Mouse (Mus musculus) hematopoietic multipotent progenitor cell, adult 10-12 weeks (in vitro differentiated cells): ENCODE data around the gene Scaf1. TPM values are rescaled to one million over a fixed set of nuclear protein-coding genes. Genes with fewer than 3 reads are reported as not detected.

Experiments used
- polyA plus RNA-seq: library from polyadenylated mRNA; stranded (reverse); fragments of >175 nt; gene quantifications from 2 replicates; pipeline ENCODE4 v1.2.3, GENCODE M21; 2012; ENCODE audit warnings: low replicate concordance

Scaf1 gene
- polyA plus RNA-seq = 147 and 361 TPM in 2 replicates

GRCm38 (mm10) chr7:45015957-45016612, at the start of gene Scaf1:
Scaf1 (minus strand) TSS chr7:45016363.

GRCm38 (mm10) chr7:45062239-45062835, 46.2 kb upstream of the Scaf1 start, which contains the start of the genes Nosip and Prrg2:
Nosip (plus strand) TSS chr7:45062429.
Prrg2 (minus strand) TSS chr7:45062677.

GRCm38 (mm10) chr7:45052862-45053116, 36.6 kb upstream of the Scaf1 start, which contains the start of gene Prr12:
Prr12 (minus strand) TSS chr7:45052881.

GRCm38 (mm10) chr7:45017242-45018061, 1.3 kb upstream of the Scaf1 start, which contains the start of gene Rras:
Rras (plus strand) TSS chr7:45017961.

GRCm38 (mm10) chr7:44998501-44998955, 17.6 kb downstream of the Scaf1 start, which contains the start of gene Bcl2l12:
Bcl2l12 (minus strand) TSS chr7:44998712.

GRCm38 (mm10) chr7:44997231-44997939, 18.8 kb downstream of the Scaf1 start, which contains the start of gene Irf3:
Irf3 (plus strand) TSS chr7:44997648.

GRCm38 (mm10) chr7:44986192-44986878, 29.8 kb downstream of the Scaf1 start, which contains the start of gene Prmt1:
Prmt1 (minus strand) TSS chr7:44986568.

GRCm38 (mm10) chr7:44974383-44975116, 41.6 kb downstream of the Scaf1 start, which contains the start of gene Cpt1c:
Cpt1c (minus strand) TSS chr7:44974851.

Other genes with a start within 250 kb of the Scaf1 start
- 31.2 and 81.5 TPM in 2 replicates for gene Nup62, start 200.3 kb downstream of the Scaf1 start, polyA plus RNA-seq
- 150 and 240 TPM in 2 replicates for gene Il4i1, start 200.0 kb downstream of the Scaf1 start, polyA plus RNA-seq
- gene Atf5, start 199.7 kb downstream of the Scaf1 start, polyA plus RNA-seq = 25.4 and 45.2 TPM in 2 replicates
- gene Akt1s1, start 167.4 kb downstream of the Scaf1 start, polyA plus RNA-seq = 167 and 687 TPM in 2 replicates
- 121 and 132 TPM in 2 replicates for gene Tbc1d17, start 167.3 kb downstream of the Scaf1 start, polyA plus RNA-seq
- gene Pnkp, start 159.2 kb downstream of the Scaf1 start, polyA plus RNA-seq = 55.0 and 91.1 TPM in 2 replicates
- 42.0 and 70.4 TPM in 2 replicates for gene Ptov1, start 146.6 kb downstream of the Scaf1 start, polyA plus RNA-seq
- gene Med25, start 123.7 kb downstream of the Scaf1 start, polyA plus RNA-seq = 195 and 493 TPM in 2 replicates
- gene Fuz, start 120.3 kb downstream of the Scaf1 start, polyA plus RNA-seq = 68.5 and 164 TPM in 2 replicates
- gene Ap2a1, start 86.9 kb downstream of the Scaf1 start, polyA plus RNA-seq = 86.3 and 94.0 TPM in 2 replicates
- gene Tsks, start 73.2 kb downstream of the Scaf1 start, polyA plus RNA-seq = 0.29 TPM in 1 of 2 replicates, not detected in the other
- gene Cpt1c, start 41.5 kb downstream of the Scaf1 start, polyA plus RNA-seq = 0.16 and 0.33 TPM in 2 replicates
- 20.1 and 51.4 TPM in 2 replicates for gene Prmt1, start 29.8 kb downstream of the Scaf1 start, polyA plus RNA-seq
- 121 and 237 TPM in 2 replicates for gene Irf3, start 18.7 kb downstream of the Scaf1 start, polyA plus RNA-seq
- 98.8 and 137 TPM in 2 replicates for gene Bcl2l12, start 17.7 kb downstream of the Scaf1 start, polyA plus RNA-seq
- gene Rras, start 1.6 kb upstream of the Scaf1 start, polyA plus RNA-seq = 20.4 and 47.3 TPM in 2 replicates
- 91.8 and 211 TPM in 2 replicates for gene Prr12, start 36.5 kb upstream of the Scaf1 start, polyA plus RNA-seq
- 110 and 117 TPM in 2 replicates for gene Nosip, start 46.1 kb upstream of the Scaf1 start, polyA plus RNA-seq
- 21.9 and 40.2 TPM in 2 replicates for gene Prrg2, start 46.3 kb upstream of the Scaf1 start, polyA plus RNA-seq
- gene Rcn3, start 75.9 kb upstream of the Scaf1 start, polyA plus RNA-seq = 45.4 and 68.2 TPM in 2 replicates
- gene Fcgrt, start 87.5 kb upstream of the Scaf1 start, polyA plus RNA-seq = 210 and 322 TPM in 2 replicates
- gene Rps11, start 108.1 kb upstream of the Scaf1 start, polyA plus RNA-seq = 79.7 and 146 TPM in 2 replicates
- 6,038 and 6,758 TPM in 2 replicates for gene Rpl13a, start 112.4 kb upstream of the Scaf1 start, polyA plus RNA-seq
- 0.59 and 3.0 TPM in 2 replicates for gene Gm45713, start 119.9 kb upstream of the Scaf1 start, polyA plus RNA-seq
- 106 and 107 TPM in 2 replicates for gene Flt3l, start 120.1 kb upstream of the Scaf1 start, polyA plus RNA-seq
- gene Pih1d1, start 137.9 kb upstream of the Scaf1 start, polyA plus RNA-seq = 35.7 and 44.2 TPM in 2 replicates
- gene Aldh16a1, start 138.2 kb upstream of the Scaf1 start, polyA plus RNA-seq = 98.2 and 154 TPM in 2 replicates
- gene Slc17a7, start 147.6 kb upstream of the Scaf1 start, polyA plus RNA-seq = 0.10 and 0.24 TPM in 2 replicates
- 0.10 TPM in 1 of 2 replicates, not detected in the other for gene Gfy, start 163.2 kb upstream of the Scaf1 start, polyA plus RNA-seq
- not detected in 2 replicates for gene Pth2, start 164.6 kb upstream of the Scaf1 start, polyA plus RNA-seq
- 0.47 and 0.54 TPM in 2 replicates for gene Ccdc155, start 188.5 kb upstream of the Scaf1 start, polyA plus RNA-seq
- 13.5 and 29.6 TPM in 2 replicates for gene Dkkl1, start 195.8 kb upstream of the Scaf1 start, polyA plus RNA-seq
- 0.09 and 0.62 TPM in 2 replicates for gene Tead2, start 199.4 kb upstream of the Scaf1 start, polyA plus RNA-seq
- gene Cd37, start 222.8 kb upstream of the Scaf1 start, polyA plus RNA-seq = 1,076 and 1,868 TPM in 2 replicates
- gene Slc6a16, start 224.7 kb upstream of the Scaf1 start, polyA plus RNA-seq = not detected in 2 replicates